Mouse (Mus musculus) mouse embryonic stem cell (cell line): Measurements from ENCODE around the gene Tbx10.
"Not testable (repeated sequence)": the region's sequence is repeated elsewhere in the genome, so short reads cannot be mapped to it uniquely, and the experiment has no call there.

Source experiments
- in situ Hi-C, 2 experiments: fragments of 300-500 bp; cut with MboI; formaldehyde crosslinking; loops; 1 replicate in 1 of 2; 3 replicates in 1 of 2; pipeline ENCODE4 v1.14.3; 2019 to 2020; ENCODE audit warnings: low sequenced_read_pairs in 2 of 2, low pct_unique_long_range_greater_than_20kb in 1 of 2, mixed read lengths in 1 of 2; ENCODE audit not compliant: unreplicated experiment in 1 of 2

Gene Tbx10

GRCm38 (mm10) chr19:3992416-3992815, at the start of gene Tbx10:
Gene Tbx10 (plus strand): TSS chr19:3992752.
- in situ Hi-C loops, result no loop called here

GRCm38 (mm10) chr19:3942986-3943735, 49.4 kb upstream of the Tbx10 start:
- in situ Hi-C loops, result no loop called here

DNA sequence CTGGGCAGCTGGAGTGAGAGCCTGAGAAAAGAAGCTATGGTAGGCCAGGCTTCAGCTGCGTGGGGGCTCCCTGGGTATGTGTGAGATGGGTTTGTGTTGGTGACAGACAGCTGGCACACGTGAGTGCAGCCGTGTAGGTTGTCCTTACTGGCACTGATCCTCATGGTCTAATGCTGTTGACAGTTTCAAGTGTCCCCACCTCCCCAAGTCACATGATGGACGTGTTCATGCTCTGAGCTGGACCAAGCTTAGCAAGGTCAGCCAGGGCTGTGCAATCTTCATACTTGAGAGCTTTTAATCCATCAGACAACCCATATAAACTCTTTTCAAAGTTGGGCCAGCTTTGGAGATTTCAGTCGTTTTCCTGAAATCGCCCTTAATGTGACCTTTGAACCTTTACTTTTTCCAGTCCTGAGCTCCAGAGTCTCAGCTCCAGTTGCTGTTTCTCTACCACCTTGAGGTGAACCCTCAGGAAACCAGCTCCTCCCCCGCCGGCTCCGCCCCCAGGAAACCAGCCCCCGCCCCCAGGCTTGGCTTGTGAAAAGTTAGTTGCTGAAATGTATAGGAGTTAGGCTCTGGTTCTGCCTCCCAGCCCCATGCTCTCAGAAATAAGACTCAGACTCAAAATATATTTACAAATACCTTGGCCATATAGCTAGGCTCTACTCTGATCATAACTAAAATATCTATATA, 46.5 kb upstream of the Tbx10 start:
- in situ Hi-C loops, result no loop called here

DNA sequence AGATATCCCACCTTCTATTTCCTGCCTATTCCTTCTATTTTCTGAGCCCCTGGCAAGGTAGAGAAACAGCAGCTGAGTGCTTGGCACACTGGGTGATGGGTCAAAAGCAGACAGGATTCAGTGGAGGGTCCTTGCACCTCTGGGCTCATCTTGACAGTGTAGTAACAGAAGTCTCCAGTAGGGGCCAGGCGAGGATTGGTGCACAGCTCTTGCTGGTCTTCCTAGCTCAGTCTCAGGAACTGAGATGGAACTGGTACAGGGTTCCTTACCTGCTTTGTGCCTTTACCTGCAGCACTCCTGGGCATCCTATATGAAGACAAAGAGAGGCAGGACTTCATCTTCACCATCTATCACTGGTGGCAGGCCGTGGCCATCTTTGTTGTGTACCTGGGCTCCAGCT, 45.8 kb upstream of the Tbx10 start:
- in situ Hi-C loops, result no loop called here

DNA sequence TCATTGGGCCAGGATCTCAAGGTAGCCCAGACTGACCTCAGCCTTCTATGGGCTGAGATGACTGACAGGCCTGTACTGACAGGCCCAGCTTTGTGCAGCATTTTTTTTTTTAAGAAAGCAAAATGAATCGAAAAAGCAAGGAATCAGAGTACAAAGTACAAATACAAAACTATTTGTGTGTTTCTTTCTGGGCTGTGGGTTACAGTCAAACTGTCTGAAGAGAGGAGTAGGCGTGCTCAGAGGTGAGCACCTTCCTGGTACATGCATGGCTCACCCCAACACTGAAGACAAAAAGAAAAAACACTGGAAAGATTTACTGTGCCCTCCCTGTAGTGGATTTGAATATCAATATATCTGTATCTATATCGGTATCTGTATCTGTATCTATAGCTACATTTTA, 44.7 kb upstream of the Tbx10 start:
- in situ Hi-C loops, result no loop called here

DNA sequence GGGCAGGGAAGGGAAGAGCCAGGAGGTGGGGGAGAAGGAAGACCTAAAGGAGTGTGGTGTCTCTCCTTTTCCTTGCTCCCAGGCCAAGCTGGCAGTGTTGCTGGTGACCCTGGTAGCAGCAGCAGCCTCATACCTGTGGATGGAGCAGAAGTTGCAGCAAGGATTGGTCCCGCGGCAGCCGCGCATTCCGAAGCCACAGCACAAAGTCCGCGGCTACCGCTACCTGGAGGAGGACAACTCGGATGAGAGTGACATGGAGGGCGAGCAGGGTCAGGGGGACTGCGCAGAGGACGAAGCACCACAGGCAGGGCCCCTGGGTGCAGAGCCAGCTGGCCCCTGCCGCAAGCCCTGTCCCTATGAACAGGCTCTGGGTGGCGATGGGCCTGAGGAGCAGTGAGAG, 44.0 kb upstream of the Tbx10 start:
- in situ Hi-C loops, result no loop called here

- in situ Hi-C loops, result no loop called here
Measured at GRCm38 (mm10) chr19:3950331-3950730, 42.2 kb upstream of the Tbx10 start.

- in situ Hi-C loops, result no loop called here
Measured at GRCm38 (mm10) chr19:3951461-3951860, 41.1 kb upstream of the Tbx10 start.

GRCm38 (mm10) chr19:3952099-3952498, 40.5 kb upstream of the Tbx10 start:
- in situ Hi-C loops, result no loop called here

DNA sequence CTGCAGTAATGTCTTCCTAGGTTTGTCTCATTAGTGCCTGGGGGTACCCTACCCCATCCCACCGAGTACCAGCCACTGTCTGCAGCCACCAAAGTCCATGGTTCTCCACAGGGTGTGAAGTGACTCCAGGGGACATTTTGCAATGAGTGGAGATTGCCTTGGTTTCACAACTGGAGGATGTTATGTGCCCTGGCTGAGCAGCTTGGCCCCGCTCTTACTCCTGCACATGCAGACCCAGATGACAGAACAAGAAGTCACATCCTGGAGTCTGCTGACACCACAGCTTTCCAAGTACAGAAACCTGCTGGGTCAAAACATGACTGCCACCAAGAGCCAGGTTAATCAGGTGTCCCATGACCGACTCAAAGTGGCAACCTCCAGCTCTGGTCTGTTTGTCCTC, 37.5 kb upstream of the Tbx10 start:
- in situ Hi-C loops, result no loop called here

DNA sequence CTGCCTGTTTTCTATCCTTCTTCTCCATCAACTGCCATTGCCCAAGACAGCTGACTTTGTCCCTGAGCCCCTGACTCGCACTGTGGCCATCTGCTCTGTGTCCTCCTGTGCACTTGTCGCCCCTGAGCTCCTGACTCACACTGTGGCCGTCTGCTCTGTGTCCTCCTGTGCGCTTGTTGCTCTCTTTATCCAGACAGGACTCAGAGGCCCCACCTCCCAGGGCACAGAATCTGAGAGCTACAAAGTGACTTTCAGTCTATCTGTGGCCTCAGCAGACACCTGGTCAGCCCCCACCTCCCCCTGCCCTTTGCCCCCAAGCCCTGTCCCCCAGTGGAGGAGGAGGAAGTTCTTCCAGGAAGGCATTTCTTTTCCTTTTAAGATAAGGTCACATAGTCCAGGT, 36.7 kb upstream of the Tbx10 start:
- in situ Hi-C loops, result no loop called here

DNA sequence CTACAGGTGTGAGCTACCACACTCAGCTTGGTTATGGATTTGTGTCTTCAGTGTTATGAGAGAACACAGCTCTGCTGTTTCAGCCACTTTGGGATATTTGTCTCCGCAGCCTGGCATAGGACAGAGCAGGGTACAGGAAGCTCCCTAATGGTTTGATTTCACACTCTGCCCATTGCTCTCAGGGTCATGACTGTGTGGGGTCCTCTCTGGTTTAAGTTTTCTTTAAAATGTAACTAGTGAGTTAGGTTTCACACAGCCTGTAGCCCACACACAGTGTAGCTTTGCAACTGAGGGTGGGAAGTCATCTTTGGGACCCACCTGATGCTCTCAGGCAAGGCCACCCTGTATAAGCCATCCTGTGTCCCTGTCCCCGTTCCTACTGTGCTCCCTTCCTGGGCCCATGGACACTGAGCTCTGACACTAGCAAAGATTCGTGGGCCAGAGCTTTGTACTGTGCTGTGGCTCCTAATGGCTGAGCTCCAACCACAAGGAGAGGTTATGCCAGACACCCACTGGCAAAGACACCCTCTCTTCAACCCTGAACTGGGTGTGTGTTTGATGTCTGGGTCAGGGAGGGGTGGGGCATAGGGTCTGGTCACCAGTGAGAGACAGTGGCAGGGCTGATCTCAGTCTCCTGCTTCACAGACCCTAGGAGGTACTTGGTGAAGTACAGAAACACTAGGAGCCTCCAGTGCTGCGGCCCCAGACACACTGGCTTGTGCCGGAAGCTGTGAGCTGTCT, 35.1 kb upstream of the Tbx10 start:
- in situ Hi-C loops, result not testable (repeated sequence)

GRCm38 (mm10) chr19:3958470-3958869, 34.1 kb upstream of the Tbx10 start, which contains the start of gene Aldh3b3:
Gene Aldh3b3 (plus strand): TSS chr19:3958645.
- in situ Hi-C loops, result no loop called here

GRCm38 (mm10) chr19:3959030-3959429, 33.5 kb upstream of the Tbx10 start:
- in situ Hi-C loops, result no loop called here

GRCm38 (mm10) chr19:3960211-3960610, 32.3 kb upstream of the Tbx10 start:
- in situ Hi-C loops, result no loop called here

GRCm38 (mm10) chr19:3961805-3962204, 30.7 kb upstream of the Tbx10 start:
- in situ Hi-C loops, result not testable (repeated sequence)

- in situ Hi-C loops, result no loop called here
Measured at GRCm38 (mm10) chr19:3962469-3962868, 30.1 kb upstream of the Tbx10 start.

DNA sequence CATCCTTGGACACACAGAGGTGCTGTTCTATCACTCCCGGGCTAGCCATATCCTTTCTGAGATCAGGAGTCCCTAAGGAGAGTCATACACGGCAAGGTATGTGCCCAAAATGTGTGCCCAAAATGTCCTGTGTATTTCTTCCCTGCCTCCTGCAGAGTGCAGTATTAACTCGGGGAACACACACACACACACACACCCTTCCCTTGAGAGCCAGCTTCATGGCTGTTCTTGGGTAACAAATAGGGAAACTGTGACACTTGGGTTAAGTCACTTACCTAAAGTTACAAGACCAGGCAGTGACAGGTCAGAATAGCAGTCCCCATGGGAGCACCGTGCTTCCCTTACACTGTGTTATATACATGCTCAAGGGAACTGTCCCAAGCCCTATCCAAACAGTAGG, 28.5 kb upstream of the Tbx10 start:
- in situ Hi-C loops, result no loop called here

DNA sequence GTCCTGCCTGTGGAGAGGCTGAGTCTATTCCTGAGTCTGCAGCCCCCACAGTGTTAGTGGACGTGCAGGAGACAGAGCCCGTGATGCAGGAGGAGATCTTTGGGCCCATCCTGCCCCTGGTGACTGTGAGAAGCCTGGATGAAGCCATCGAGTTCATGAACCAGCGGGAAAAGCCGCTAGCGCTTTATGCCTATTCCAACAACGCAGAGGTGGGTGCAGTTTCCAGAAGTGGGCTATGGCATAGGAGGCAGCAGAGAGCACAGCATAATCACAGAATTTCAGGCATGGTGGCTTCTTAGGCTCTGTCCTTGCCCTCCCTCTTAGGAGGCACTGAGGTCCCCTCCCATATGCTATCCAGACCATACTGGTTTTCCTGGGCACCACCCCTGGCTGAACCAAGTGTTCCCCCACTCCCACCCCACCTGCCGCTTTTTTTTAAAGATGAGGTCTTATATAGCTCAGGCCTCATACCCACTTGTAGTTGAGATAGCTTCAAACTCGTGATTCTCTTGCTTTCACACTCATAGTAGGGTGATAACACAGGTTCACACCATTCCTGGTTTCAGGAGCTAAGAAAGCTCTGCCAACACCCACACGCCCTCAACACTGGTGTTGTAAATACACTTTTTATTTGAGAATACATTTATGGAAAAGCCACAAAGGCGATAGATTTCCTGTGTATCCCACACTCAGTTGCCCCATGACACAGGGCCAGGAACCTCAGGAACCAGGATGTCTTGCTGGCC, 26.0 kb upstream of the Tbx10 start:
- in situ Hi-C loops, result no loop called here
